Mouse (Mus musculus) left cerebral cortex, adult 2 months (tissue): ENCODE measurements around the gene Nrp2. TPM values are rescaled to one million over a fixed set of nuclear protein-coding genes. Genes with fewer than 3 reads are reported as not detected.

Experiments used
- DNase-seq, 2 experiments: peaks; one replicate each; pipeline ENCODE4 v3.0.0; 2021 to 2022; ENCODE audit warnings: low spot score in 2 of 2, mixed read lengths in 1 of 2; ENCODE audit errors: extremely low spot score in 1 of 2
- H3K27ac ChIP-seq: fragments of 200-600 bp; 2 replicates; pipeline ENCODE4 v1.8.1; 2022
- H3K4me3 ChIP-seq: fragments of 200-600 bp; 2 replicates; pipeline ENCODE4 v1.8.1; 2022
- CTCF ChIP-seq: fragments of 200-600 bp; IDR thresholded peaks from 2 replicates; pipeline ENCODE4 v1.8.1; 2022; ENCODE audit warnings: antibody characterized with exemption, mild to moderate bottlenecking, moderate library complexity
- intact Hi-C: fragments of 180-260 bp; cut with DNase I; formaldehyde crosslinking; loops from one replicate; pipeline ENCODE4 v1.15.1; 2025
- total RNA-seq, 2 experiments: library from RNA; stranded (reverse); gene quantifications; 2 replicates each; pipeline ENCODE4 v1.2.3; 2021

Nrp2 gene
- total RNA-seq, 2 experiments from 2014 or later, result 32.8 to 34.7 TPM

DNA sequence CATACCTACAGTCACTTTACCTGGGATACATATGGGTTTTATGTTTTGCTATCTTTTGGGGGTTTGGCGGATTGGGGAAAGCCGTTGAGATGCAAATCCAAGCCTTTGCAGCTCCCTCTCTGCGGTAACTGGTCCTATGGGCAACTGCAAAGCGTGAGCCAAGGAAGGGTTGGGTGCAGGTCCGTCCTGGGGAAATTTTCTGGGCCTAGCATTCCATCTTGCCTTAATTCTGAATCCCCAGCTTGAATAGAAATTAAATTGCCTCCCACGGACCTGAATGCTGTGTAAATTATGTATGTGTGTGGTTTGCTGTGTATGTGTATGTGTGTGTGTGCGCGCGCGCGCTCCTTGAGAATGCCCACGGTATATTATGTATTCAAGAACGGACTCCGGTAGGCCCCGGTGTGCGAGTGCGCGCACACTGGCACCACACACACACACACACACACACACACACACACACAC, 2.5 kb downstream of the Nrp2 start:
- H3K4me3 ChIP-seq, result peak overlapping the region; percentile 81
- peak overlapping the region; percentile 82 for H3K27ac ChIP-seq
- TF ChIP-seq CTCF, result no peak
- DNase-seq, result peak; percentile 39 to 53
- intact Hi-C loops, result loop anchor here (5.0 to 10.0 kb wide), 3 partner anchors 202 to 1651 kb away; no protein-coding TSS in a partner anchor

DNA sequence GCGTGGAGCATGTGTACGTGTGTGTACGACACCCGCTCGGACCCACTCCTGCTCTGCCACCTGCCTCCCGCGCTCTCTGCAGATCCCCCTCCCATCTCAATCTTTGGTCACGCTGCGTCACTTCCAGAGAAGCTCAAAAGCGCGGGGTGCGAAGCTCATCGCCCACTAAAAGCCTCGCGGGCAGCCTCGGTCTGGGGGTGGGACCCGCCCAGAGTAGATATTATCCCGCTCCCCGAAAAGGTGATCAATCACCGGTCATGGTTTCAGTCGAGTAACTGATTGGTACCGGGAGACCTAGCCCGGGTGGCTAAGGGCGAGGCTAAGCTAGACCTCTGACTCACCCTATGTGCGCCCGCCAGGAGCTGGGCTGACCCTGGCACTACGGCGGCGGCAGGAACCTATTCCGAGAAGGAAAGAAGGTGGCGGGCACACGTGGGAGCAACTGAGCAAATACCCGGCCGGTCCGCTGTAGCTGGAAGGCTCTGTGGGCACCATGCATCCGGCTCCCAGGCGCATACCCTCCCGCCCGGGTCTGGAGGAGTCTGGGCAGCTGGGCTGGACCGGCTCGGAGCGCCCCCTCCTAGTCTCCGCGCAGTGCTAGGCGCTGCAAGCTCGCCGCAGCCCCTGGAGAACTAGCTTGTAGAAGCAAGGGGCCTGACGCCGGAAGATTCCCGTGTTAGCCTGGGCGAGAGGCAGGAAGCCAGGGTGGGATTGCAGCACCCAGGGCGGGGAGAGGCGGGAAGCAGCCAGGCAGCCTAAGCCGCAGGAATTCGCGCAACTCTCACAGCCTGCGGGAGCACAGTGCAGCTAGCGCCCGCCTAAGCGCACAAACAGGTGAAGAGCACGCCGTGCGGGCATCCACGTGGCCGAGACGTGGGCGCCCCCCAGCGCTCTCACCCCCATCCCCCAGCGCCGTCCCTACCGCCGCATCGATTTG, 3.3 kb downstream of the Nrp2 start:
- no peak for TF ChIP-seq CTCF
- intact Hi-C loops, result loop anchor here (2.0 to 10.0 kb wide), 4 partner anchors 44 to 1652 kb away; no protein-coding TSS in a partner anchor
- Histone ChIP-seq H3K4me3 (peak overlapping the region; percentile 81), H3K27ac (peak overlapping the region; percentile 82)
- DNase-seq, result peak; percentile 63 to 71

DNA sequence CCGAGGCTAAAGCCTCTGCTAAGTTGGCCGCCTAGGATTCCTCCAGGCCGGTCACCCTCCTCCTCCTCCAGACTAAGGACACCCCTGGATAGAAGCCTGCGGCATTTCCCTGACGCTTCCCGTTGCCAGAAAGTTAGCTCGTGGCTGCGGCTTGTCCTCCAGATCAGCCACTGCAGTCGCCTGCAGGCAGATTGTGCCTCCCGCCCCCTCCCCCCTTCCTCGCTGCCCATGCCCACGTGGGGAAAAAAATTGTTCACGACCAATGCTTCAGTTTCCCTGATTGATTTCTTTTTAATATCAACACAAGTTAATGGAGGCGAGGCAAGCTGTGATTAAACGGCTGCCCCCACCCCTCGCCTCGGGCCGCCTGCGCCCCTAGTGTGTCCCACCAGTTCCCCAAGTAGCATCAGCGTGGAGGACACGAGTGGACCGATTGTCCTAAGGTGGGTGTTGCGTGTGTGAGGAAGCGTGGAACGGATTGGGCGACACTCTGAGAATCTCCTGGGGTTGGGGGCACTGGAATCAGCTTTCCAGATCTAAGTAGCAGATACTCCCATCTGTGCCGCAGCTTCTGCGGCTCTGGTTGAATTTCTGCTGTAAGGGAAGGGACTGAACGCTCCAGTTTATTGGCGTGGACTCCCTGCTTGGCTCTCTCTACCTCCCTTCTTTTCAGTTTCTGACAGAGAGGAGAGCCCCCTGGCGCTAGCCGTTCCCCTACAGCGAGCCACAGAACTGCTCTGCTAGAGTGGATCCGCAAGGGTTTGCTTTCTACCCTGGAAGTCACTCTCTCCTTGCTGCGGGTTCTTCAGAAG, 4.2 kb downstream of the Nrp2 start:
- H3K27ac ChIP-seq, result peak overlapping the region; percentile 82

DNA sequence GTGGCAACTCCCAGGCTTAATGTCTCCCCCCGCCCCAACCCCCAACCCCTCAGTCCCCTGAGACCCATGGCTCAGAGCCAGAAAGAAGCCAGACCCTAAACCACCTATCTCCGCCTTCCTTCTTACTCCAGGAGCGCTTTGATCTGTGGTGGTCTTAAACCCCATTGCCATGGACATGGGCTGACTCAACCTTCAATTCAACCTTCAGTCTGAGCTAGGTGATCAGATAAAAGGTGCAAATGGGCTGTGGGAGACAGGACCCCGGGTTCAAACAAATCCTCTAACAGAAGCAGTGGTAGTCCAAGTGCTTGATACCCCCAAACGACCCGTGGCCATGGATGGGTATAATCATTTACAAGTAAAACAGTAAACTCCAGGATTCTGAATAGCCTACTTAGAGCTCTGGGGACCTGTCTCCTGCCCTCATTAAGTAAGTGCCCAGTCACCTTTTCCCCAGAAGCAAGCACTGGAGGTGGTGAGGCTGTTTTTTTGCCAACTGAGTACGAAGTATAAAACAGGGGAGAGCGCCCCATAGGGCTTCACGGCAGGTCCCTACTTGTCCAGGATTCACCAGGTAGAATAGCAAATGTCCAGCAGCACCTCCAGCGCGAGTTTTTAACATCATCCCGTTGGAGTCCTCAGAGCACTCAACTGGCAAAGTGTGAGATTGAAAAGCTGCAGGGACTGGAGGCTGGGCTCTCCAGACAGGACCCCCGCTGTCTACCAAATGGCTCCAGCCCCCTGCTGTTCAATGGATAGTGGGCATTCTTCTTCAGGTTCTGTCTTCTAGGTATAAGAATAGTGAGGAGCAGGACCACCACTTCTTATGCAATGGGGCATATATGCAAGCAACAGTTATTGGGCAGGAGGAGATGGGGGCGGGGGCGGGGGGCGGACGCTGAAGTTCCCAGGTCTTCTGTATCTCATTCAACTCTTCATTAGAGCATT, 5.1 kb downstream of the Nrp2 start:
- intact Hi-C loops, result loop anchor here (2.0 to 10.0 kb wide), 4 partner anchors 43 to 1653 kb away; no protein-coding TSS in a partner anchor
- Histone ChIP-seq H3K27ac (no peak overlapping the region; the same call in 1 of the 2 replicates), H3K4me3 (peak overlapping the region; percentile 81)
- TF ChIP-seq CTCF, result no peak
- no peak for DNase-seq

More for the DNA sequence above, 4.2 kb downstream of the Nrp2 start:
- peak overlapping the region; percentile 81 for H3K4me3 ChIP-seq
- TF ChIP-seq CTCF, result peak; percentile 40
- peak in 1 of 2 experiments; percentile 43 for DNase-seq
- intact Hi-C loops, result loop anchor here (2.0 to 10.0 kb wide), 4 partner anchors 43 to 1653 kb away; no protein-coding TSS in a partner anchor

GRCm38 (mm10) chr1:62709770-62710335, 6.8 kb downstream of the Nrp2 start:
- no peak for DNase-seq
- intact Hi-C loops, result loop anchor here (5.0 to 10.0 kb wide), 3 partner anchors 197 to 1655 kb away; no protein-coding TSS in a partner anchor
- Histone ChIP-seq H3K27ac (no peak overlapping the region), H3K4me3 (no peak overlapping the region)
- TF ChIP-seq CTCF, result no peak

DNA sequence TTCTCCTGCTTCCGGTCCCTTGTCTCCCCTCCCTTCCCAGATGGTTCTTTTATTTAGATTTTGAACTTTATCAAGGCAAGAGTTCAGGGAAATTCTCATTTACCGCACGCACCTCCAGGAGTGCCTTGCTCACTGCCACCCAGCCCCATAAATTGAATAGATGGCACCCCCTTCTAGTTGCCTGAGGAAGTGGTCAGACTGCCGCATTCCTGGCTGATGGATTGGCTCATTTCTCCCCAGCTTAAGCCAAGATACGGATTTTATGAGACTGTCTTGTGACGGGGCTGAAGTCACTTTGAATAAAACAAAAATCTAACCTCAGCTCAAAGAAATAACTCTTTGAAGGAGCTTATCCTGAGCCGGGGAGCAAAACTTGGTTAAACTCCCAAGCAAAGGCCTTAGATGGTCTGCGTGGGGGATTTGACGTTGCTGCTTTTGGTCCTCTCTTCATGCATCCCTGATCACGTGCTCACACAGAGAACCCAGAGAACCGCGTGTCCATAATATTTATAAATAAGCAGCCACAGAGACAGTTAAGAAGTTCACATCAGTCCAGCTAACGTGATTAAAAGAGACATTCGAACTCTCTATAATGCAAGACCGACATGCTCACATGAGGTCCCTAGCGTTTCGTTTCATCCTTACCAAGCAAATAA, 10.1 kb downstream of the Nrp2 start:
- no peak overlapping the region for H3K4me3 ChIP-seq
- H3K27ac ChIP-seq, result no peak overlapping the region
- intact Hi-C loops, result no loop called here
- DNase-seq, result no peak
- TF ChIP-seq CTCF, result no peak

DNA sequence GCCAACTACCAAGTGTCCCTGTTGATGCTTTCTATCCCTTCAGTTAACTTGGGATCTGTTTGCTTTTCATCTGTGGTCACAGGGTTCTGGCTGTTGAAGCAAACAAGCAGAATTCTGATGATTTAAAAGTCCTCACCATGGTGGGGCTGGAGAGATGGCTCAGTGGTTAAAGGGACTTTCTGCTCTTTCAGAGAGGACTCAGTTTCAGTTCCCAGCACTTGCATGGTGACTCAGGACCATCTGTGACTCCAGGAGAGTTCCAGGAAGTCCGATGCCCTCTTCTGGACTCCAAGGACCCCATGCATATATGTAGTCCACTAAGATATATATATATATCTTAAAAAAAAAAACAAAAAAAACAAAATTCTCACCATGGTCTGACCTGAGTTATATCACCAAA, 11.9 kb downstream of the Nrp2 start:
- no peak overlapping the region for H3K27ac ChIP-seq
- no peak overlapping the region for H3K4me3 ChIP-seq
- TF ChIP-seq CTCF, result no peak
- intact Hi-C loops, result no loop called here
- no peak for DNase-seq

GRCm38 (mm10) chr1:62715692-62716091, 12.6 kb downstream of the Nrp2 start:
- no peak for TF ChIP-seq CTCF
- DNase-seq, result no peak
- Histone ChIP-seq H3K27ac (no peak overlapping the region), H3K4me3 (no peak overlapping the region)
- intact Hi-C loops, result no loop called here

DNA sequence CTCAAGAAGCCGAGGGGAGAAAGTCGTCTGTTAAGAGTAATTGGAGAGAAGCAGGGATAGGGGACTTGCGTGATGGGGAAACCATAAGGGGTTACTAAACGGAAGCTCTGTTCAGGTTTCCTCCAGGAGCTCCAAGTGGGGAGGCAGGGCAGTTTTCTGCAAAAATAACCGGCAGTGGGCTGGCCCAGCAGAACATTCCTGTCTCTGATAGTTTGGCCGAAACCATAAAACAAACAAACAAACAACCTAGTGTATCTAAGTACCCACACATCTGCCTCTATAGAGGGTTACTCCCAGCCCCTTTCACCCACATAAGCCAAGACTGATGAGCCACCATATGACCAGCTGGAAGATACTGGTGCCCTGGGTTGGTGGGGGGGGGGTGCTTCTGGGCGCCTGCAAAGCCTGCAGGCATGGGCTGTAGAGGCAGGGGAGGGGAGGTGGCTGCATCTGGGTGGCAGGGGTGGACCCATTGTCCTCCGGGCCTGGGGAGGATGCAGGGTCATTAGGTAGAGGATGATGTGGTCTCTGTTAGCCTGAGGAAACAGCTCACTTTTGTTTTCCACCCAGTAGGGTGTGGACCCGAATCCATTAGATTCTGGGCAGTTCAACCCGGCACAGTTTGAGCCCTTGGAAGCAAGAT, 13.9 kb downstream of the Nrp2 start:
- TF ChIP-seq CTCF, result no peak
- intact Hi-C loops, result no loop called here
- Histone ChIP-seq H3K27ac (peak overlapping the region; percentile 48; the same call in 1 of the 2 replicates), H3K4me3 (no peak overlapping the region)
- DNase-seq, result no peak
